Mouse (Mus musculus): ENCODE measurements at regions not wholly inside any gene's neighbourhood (a gene's known extent, or its start where the extent isn't known, plus 50 kb on each side); places are given as distances from the start of the nearest gene placed in this dataset.
"Not testable (repeated sequence)": the region's sequence is repeated elsewhere in the genome, so short reads cannot be mapped to it uniquely, and the experiment has no call there.

- not testable (repeated sequence) for ATAC-seq (replicated peaks; ENCODE audit: insufficient number of reproducible peaks, low FRiP score, low TSS enrichment, poor library complexity, severe bottlenecking)
These were observed 157.5 kb upstream of the Vmn1r3 start for GRCm38 (mm10) chr4:3342696-3343095.

GRCm38 (mm10) chr4:3342165-3342564 lies 157.0 kb upstream of the Vmn1r3 start:
- not testable (repeated sequence) for ATAC-seq (replicated peaks; ENCODE audit: insufficient number of reproducible peaks, low FRiP score, low TSS enrichment, poor library complexity, severe bottlenecking)

Data from monocyte, adult 5-6 weeks (primary cell).